Mouse (Mus musculus): ENCODE data around the gene Rnf180.

Gene Rnf180

GRCm38 (mm10) chr13:105250264-105250663, 44.4 kb downstream of the Rnf180 start:
- no peak for DNase-seq (ENCODE audit: low read depth, low spot score)

DNA sequence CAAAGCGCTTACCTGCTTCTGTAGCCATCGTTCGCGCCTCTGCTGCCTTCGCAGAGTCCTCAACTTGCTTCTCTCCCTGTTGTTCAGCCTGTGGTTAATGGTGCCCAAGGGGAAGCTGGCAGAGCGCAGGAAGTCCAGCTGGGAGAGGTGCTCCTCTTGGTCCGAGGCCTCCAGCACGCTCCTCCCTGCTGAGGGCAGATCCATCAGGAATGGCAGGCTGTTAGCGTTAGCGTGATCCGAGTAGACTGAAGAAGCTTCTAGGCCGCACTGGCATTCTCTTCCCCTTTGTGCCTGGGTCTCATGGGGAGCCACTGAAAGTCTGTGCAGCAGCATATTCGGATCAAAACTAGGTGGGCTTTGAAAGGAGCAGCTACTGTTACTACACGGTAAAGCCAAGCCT, 45.0 kb downstream of the Rnf180 start:
- no peak for DNase-seq (ENCODE audit: low read depth, low spot score)

GRCm38 (mm10) chr13:105247691-105248090, 46.9 kb downstream of the Rnf180 start:
- DNase-seq (ENCODE audit: low read depth, low spot score), result no peak

GRCm38 (mm10) chr13:105240810-105241209, 53.8 kb downstream of the Rnf180 start:
- no peak for DNase-seq (ENCODE audit: low read depth, low spot score)

- no peak for DNase-seq (ENCODE audit: low read depth, low spot score)
Observed at GRCm38 (mm10) chr13:105227126-105227525, 67.5 kb downstream of the Rnf180 start.

DNA sequence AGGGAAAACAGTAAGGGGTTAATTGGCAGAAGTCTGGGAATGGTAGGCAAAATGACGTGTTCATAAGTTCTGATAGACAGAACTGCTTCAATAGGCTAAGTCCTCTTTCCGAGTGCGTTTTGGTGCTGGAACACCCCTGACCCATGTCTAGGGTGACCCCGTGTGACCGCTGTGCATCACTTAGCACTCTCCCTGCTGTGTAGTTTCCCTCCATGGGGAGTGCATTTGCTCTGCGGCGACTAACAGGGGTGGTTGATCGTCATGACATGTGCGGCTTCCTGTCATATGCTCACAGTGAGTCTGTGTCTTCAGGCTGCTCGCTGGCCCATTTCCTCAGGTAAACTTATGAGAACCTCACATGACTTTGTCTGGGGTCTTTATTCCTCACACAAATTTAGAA, 70.6 kb downstream of the Rnf180 start:
- DNase-seq (ENCODE audit: low read depth, low spot score), result no peak

GRCm38 (mm10) chr13:105223147-105223546, 71.5 kb downstream of the Rnf180 start:
- DNase-seq (ENCODE audit: low read depth, low spot score), result peak; percentile 9

DNA sequence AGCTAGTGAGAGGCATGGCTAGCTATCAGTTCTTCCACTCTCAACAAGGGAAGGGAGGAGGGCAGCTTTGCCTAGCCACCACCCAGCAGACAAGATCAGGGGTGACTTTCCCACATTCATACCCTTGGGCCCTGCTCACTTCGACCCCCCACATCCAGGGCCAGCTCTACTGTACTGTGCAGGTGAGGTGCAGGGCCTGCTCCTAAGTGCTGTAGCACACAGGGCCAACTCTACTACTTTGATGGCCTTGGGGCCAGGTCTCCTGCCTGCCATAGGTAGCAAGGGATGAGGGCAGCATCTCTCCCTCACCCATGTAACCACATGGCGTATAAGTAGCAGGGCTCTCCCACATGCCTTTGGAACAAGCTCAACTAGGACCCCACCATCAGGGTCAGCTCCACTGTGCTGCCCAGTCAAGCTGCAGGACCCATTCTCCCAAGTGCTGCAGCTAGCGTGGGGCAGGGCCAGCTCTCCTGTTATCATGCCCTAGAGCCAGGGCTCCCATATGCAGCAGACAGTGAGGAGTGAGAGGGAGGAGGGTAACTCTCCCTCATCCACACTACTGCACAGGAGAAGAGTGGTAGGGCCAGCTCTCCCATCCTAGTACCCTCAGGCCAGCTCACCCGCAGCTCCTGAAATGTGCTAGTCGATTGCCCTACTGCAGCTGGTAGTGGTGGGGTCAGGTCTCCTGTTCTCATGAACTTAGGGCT, 72.4 kb downstream of the Rnf180 start:
- no peak for DNase-seq (ENCODE audit: low read depth, low spot score)

DNA sequence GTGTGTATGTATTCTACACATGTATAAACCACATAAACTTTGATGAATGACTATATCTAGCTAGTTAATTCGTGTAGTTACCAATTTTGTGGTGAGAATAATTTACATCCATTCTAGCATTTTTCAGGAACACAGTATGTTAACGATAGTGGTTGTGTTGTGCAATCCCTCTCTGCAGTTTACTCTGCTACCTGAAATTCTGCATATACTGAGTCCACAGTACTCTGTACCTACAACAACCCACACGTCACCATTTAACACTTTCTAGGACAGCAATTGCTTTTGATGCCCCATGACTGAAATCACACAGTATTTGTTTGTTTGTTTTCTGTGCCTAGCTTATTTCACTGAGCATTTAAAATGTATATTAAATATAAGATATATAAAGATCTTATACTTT, 83.9 kb downstream of the Rnf180 start:
- DNase-seq (ENCODE audit: low read depth, low spot score), result no peak

GRCm38 (mm10) chr13:105203851-105204250, 90.8 kb downstream of the Rnf180 start:
- no peak for DNase-seq (ENCODE audit: low read depth, low spot score)

DNA sequence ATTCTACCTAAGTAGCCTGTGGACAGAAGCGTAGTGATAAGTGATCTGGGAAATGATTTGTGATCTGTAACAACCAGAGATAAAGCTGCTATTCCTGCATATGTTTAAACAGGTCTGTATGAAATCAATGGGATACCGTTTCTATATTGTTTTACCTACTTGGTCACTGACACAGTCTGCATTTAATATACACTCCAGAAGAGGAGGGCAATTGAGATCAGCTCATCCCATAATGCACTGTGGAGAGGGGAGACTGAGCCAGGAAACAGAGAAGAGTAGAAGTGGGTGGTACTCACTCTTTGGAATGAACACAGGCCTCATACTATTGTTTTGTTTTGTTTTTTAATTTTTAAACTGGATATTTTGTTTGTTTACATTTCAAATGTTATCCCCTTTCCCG, 96.0 kb downstream of the Rnf180 start:
- DNase-seq (ENCODE audit: low read depth, low spot score), result no peak

GRCm38 (mm10) chr13:105198028-105198427, 96.6 kb downstream of the Rnf180 start:
- DNase-seq (ENCODE audit: low read depth, low spot score), result no peak

DNA sequence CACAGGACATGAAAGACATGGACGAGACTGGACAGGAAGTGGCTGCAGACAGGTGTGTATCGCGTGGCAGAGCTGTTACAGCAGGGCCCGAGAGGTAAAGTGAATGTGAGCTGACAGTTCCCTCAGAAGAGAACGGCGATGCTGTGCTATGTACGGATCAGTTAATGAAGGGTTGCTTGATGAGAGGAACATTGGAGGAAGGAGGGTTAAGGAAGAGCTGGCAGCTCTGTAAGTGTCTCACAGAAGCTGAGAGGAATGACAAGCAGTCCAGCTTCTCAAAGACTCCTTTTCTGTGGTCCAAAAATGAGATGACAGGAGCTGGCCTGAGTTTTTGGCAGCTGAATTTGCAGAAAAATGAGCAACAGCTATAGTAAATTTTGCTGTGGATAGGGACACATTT, 101.0 kb downstream of the Rnf180 start:
- no peak for DNase-seq (ENCODE audit: low read depth, low spot score)

- no peak for DNase-seq (ENCODE audit: low read depth, low spot score)
Observed at GRCm38 (mm10) chr13:105188730-105189129, 105.9 kb downstream of the Rnf180 start.

DNA sequence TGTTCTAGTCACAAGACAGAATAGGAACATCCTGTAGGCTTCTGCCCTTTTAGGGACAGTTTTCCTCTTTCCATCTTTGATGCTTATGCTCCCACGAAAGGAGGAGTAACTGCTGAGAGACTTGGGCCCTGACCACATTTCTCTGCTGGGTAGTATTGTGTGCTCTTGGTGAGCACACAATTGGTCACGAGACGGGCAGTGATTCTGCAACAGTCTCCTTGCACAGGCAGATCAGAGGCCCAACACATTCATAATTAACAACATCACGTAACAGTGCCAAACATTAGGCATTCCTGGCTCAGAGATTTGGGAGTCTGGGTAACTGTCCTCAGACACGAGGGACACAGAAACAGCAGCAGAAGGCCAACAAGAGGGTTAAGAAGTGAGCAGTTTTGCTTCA, 113.8 kb downstream of the Rnf180 start:
- DNase-seq (ENCODE audit: low read depth, low spot score), result no peak

DNA sequence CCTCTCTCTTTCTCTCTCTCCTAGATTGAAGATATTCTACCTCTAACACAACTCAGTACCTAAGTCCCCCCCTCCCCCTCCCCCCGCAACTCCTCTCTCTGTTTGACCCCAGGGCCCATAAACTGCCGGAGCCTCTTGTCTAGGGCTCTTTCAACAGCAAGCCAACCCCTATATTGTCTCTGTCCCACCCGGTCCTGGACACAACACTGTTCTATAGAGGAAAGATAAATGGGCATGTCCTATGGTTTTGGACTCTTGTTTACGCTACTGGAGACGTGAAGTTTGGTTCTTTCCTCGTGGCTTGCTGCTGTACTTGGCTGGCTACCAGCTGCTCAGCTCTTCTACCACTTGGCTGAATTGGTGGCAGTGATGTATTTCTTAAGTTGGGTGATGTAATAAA, 129.2 kb downstream of the Rnf180 start:
- DNase-seq (ENCODE audit: low read depth, low spot score), result no peak

DNA sequence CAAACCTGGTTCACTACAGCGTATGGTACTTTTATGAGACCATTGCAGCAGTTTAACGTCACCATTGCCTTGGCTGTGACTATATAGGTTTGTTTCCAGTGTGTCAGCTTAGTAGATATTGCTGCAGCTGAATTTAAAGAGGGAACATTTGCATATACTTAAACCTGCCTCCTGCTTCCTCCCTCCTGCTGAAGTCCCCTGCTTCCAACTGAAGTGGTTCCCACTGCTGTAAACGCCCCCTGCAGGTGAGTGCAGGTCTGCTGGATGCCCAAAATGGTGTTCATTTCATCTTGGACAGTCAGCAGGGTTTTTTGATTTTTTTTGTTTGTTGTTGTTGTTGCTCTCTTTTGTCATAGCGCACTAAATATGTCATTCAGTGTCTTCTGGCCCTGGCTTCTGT, 140.7 kb downstream of the Rnf180 start:
- no peak for DNase-seq (ENCODE audit: low read depth, low spot score)

GRCm38 (mm10) chr13:105150006-105150405, 144.6 kb downstream of the Rnf180 start:
- no peak for DNase-seq (ENCODE audit: low read depth, low spot score)

DNA sequence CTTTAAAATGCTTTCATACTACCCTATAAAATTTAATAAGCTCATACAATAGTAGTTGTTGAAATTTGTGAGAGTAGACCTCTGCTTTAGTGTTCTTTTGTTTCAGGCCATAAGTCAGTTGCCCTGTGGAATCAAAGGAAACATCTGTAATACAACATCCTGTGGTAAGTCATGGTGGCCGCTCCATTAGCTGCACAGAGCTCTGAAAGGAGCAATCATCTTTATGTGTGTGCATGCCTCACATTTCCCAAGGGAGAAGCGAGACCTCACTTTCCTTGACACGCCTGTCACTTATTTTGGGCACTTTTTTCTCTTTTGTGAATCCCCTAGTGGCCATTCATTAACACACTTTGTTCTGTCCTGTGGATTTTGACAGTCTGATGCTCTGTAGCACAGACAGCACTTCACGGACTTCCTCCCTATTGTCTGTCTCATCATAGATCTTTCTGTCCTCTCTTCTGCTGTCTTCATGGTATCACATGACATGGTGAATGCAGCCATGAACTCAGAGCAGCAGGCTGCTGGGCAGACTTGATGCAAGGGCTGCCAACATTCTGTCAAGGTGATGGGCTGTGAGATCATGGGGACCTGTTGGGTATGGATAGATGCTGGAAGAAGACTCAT, 146.7 kb downstream of the Rnf180 start:
- no peak for DNase-seq (ENCODE audit: low read depth, low spot score)

GRCm38 (mm10) chr13:105146827-105147226, 147.8 kb downstream of the Rnf180 start:
- DNase-seq (ENCODE audit: low read depth, low spot score), result peak; percentile 47

GRCm38 (mm10) chr13:105139881-105140280, 154.7 kb downstream of the Rnf180 start:
- no peak for DNase-seq (ENCODE audit: low read depth, low spot score)

DNA sequence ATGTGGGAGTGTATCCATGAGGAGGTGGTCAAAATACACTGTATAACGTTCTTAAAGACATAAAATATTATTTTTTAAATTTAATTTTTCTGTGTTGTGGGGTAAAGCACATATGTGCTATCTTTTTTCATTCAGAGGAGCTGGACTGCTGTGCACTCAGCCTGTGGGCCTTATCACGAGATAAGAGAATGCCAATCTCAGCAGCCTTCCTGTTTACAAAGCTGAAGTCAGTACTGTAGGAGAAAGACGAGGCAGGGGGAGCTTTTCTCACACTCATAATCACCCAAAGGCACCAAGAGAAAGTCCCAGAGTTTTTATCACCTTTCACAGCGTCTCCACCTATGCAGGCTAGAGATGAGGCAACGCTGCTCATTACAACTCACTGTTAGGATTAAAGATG, 160.2 kb downstream of the Rnf180 start:
- DNase-seq (ENCODE audit: low read depth, low spot score), result no peak

DNA sequence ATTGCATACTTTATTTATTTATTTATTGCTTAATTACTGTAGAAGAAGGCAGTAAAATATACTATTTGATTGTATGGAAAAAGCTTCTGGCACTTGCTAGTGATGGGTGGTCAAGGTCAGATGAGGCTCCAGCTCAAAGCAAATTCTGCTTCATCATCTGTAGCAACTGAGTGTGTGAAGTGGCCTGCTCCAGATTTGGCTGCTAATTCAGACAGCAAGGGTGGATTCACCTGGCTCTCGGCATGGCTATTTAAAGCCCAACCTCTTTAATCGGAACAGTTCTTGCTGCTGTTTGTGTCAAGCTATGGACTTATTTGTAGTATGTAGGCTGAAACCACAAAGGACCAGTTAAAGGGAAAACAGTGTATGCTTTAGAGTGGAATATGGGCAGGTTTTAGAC, 161.8 kb downstream of the Rnf180 start:
- no peak for DNase-seq (ENCODE audit: low read depth, low spot score)

DNA sequence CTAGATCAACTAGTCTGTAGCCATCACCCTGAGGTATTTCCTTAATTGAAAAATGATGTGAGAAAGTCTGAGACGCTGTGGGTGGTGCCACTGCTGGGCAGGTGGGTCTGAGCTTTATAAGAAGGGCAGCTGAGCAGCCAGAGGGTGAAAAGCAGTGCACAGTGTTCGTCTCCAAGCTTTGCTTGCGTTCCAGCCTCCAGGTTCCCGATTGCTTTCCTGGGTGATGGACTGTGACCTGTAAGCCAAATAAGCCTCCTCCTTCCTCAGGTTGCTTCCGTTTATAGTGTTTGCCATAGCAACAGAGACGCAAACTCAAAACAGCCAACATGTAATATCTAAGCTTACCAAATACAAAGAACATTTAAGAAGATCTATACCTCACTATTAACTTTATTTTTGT, 162.2 kb downstream of the Rnf180 start:
- no peak for DNase-seq (ENCODE audit: low read depth, low spot score)

Data from 3T3-L1 (cell line).